ENCODE assay signal across 26 mouse cellular contexts in the genomic region with DNA sequence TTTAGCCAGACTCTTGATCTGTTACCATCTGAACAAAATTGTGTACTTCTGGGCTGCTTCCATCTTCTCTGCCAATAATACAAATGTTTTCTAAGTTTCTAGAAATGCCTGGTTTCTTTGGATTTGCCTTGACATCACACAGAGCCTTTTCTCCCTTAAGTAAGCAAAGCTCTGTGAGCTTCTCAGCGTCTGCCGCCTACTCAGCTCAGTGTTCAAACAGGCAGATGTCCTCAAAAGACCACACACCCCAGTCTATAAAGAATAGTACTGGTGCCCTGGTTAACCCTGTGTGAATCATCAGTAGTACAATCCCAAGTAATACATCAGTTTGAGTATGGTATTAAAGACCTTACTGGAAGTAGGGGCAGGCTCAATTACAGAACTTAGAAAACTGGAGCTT.
"Had no signal": no experiment of that assay in that cellular context is flagged by ENCODE, and none has a peak within 500 bp of the region (broad histone marks: within the 10 kb centered on the region; RNA-seq: fewer than 3 reads in every experiment).

No protein-coding gene starts in this region.

- DNase-seq: gastrocnemius, postnatal 14 days; gastrocnemius, postnatal 36 days; heart, adult 11 months; heart, adult 2 months; heart, postnatal 14 days; heart, postnatal 36 days; kidney, adult 11 months; kidney, adult 2 months; kidney, adult 9 months; kidney, postnatal 14 days; kidney, postnatal 36 days; layer of hippocampus, postnatal 36 days; left cerebral cortex, postnatal 4 days had no signal

- H3K27ac ChIP-seq: heart, adult 2 months; heart, embryonic 13.5 days; heart, embryonic 15.5 days; hindbrain, embryonic 13.5 days; hindbrain, embryonic 15.5 days; hindbrain, postnatal 0 days; kidney, embryonic 15.5 days; kidney, postnatal 0 days; limb, embryonic 13.5 days; limb, embryonic 15.5 days; liver, embryonic 12.5 days; liver, embryonic 14.5 days had no signal

- H3K27me3 ChIP-seq: heart, embryonic 13.5 days; heart, embryonic 15.5 days; hindbrain, embryonic 13.5 days; hindbrain, embryonic 15.5 days; kidney, embryonic 15.5 days; limb, embryonic 13.5 days; limb, embryonic 15.5 days; liver, embryonic 12.5 days had no signal

- H3K9me3 ChIP-seq: heart, embryonic 13.5 days; heart, embryonic 15.5 days; hindbrain, embryonic 13.5 days; hindbrain, embryonic 15.5 days; kidney, embryonic 15.5 days; limb, embryonic 13.5 days; limb, embryonic 15.5 days; liver, embryonic 12.5 days had no signal

- H3K36me3 ChIP-seq: heart, embryonic 13.5 days; heart, embryonic 15.5 days; hindbrain, embryonic 13.5 days; hindbrain, embryonic 15.5 days; kidney, embryonic 15.5 days; limb, embryonic 13.5 days; limb, embryonic 15.5 days; liver, embryonic 12.5 days had no signal

- ATAC-seq: hindbrain, postnatal 0 days; intestine, embryonic 16.5 days; liver, embryonic 12.5 days had no signal

- H3K4me2 ChIP-seq: heart, embryonic 11.5 days; heart, embryonic 13.5 days; heart, embryonic 15.5 days; hindbrain, embryonic 13.5 days; hindbrain, embryonic 15.5 days; kidney, embryonic 15.5 days; limb, embryonic 13.5 days; limb, embryonic 15.5 days; liver, embryonic 12.5 days had no signal

- H3K4me1 ChIP-seq: heart, embryonic 13.5 days; heart, embryonic 15.5 days; hindbrain, embryonic 13.5 days; hindbrain, embryonic 15.5 days; kidney, embryonic 15.5 days; limb, embryonic 13.5 days; limb, embryonic 15.5 days; liver, embryonic 12.5 days had no signal

- H3K4me3 ChIP-seq: heart, adult 2 months; heart, embryonic 13.5 days; heart, embryonic 15.5 days; hindbrain, embryonic 13.5 days; hindbrain, embryonic 15.5 days; kidney, embryonic 15.5 days; limb, embryonic 13.5 days; limb, embryonic 15.5 days; liver, embryonic 12.5 days had no signal

- H3K9ac ChIP-seq: heart, embryonic 13.5 days; heart, embryonic 15.5 days; hindbrain, embryonic 13.5 days; hindbrain, embryonic 15.5 days; kidney, embryonic 15.5 days; limb, embryonic 13.5 days; limb, embryonic 15.5 days; liver, embryonic 12.5 days; liver, embryonic 14.5 days had no signal
